Mouse (Mus musculus): ENCODE measurements at regions not wholly inside any gene's neighbourhood (a gene's known extent, or its start where the extent isn't known, plus 50 kb on each side); places are given as distances from the start of the nearest gene placed in this dataset.

GRCm38 (mm10) chr10:16714526-16714925, 1008.5 kb upstream of the Cited2 start:
- TF ChIP-seq CTCF (IDR thresholded peaks at IDR 0.05) (no peak), POLR2A (IDR thresholded peaks at IDR 0.05; ENCODE audit: insufficient read depth, low read depth, low read length) (no peak)

Data from heart, adult 2 months (tissue).